Mouse (Mus musculus): ENCODE measurements around the gene Arhgap24. TPM values are rescaled to one million over a fixed set of nuclear protein-coding genes. Genes with fewer than 3 reads are reported as not detected.
A peak's percentile ranks its signal among the peaks of the same experiment; 100 is the strongest.

Gene Arhgap24
- polyA plus RNA-seq, 1 experiment from 2014 or later, result 13.3 TPM

GRCm38 (mm10) chr5:102666886-102667285, 185.7 kb downstream of the Arhgap24 start:
- no peak overlapping the region for H3K4me2 ChIP-seq (ENCODE audit: low read length)
- H3K9ac ChIP-seq (ENCODE audit: low read depth, low read length), result no peak overlapping the region
- no peaks in the 10 kb centered on the region for H3K4me1 ChIP-seq (ENCODE audit: control insufficient read depth, insufficient read depth, low read length)
- H3K9me3 ChIP-seq (replicated peaks; ENCODE audit: control insufficient read depth, low read length, poor library complexity, severe bottlenecking), result no peaks in the 10 kb centered on the region
- no peaks in the 10 kb centered on the region for H3K27me3 ChIP-seq (ENCODE audit: control insufficient read depth, insufficient read depth, low read depth, low read length)
- WGBS, result 88% methylated on average over 3 of the region's 3 CpGs
- no peak overlapping the region for H3K27ac ChIP-seq (ENCODE audit: low read length)
- no peak overlapping the region for H3K4me3 ChIP-seq (ENCODE audit: low read depth, low read length)
- H3K36me3 ChIP-seq (ENCODE audit: control insufficient read depth, insufficient read depth, low read length), result no peaks in the 10 kb centered on the region
- no peak for ATAC-seq

- Histone ChIP-seq H3K4me2 (ENCODE audit: low read length) (no peak overlapping the region), H3K9ac (ENCODE audit: low read depth, low read length) (no peak overlapping the region), H3K27ac (ENCODE audit: low read length) (no peak overlapping the region), H3K27me3 (ENCODE audit: control insufficient read depth, insufficient read depth, low read depth, low read length) (no peaks in the 10 kb centered on the region), H3K36me3 (ENCODE audit: control insufficient read depth, insufficient read depth, low read length) (no peaks in the 10 kb centered on the region), H3K9me3 (replicated peaks; ENCODE audit: control insufficient read depth, low read length, poor library complexity, severe bottlenecking) (no peaks in the 10 kb centered on the region), H3K4me1 (ENCODE audit: control insufficient read depth, insufficient read depth, low read length) (no peaks in the 10 kb centered on the region), H3K4me3 (ENCODE audit: low read depth, low read length) (no peak overlapping the region)
- WGBS, result 93% methylated on average over 9 of the region's 9 CpGs
- no peak for ATAC-seq
Observed at GRCm38 (mm10) chr5:102667754-102668575, 186.8 kb downstream of the Arhgap24 start.

- no peak overlapping the region for H3K4me2 ChIP-seq (ENCODE audit: low read length)
- H3K4me3 ChIP-seq (ENCODE audit: low read depth, low read length), result no peak overlapping the region
- H3K27me3 ChIP-seq (ENCODE audit: control insufficient read depth, insufficient read depth, low read depth, low read length), result no peaks in the 10 kb centered on the region
- no peaks in the 10 kb centered on the region for H3K36me3 ChIP-seq (ENCODE audit: control insufficient read depth, insufficient read depth, low read length)
- 80% methylated on average over 4 of the region's 4 CpGs for WGBS
- no peak overlapping the region for H3K9ac ChIP-seq (ENCODE audit: low read depth, low read length)
- H3K4me1 ChIP-seq (ENCODE audit: control insufficient read depth, insufficient read depth, low read length), result no peaks in the 10 kb centered on the region
- no peak for ATAC-seq
- no peaks in the 10 kb centered on the region for H3K9me3 ChIP-seq (replicated peaks; ENCODE audit: control insufficient read depth, low read length, poor library complexity, severe bottlenecking)
- no peak overlapping the region for H3K27ac ChIP-seq (ENCODE audit: low read length)
Observed at GRCm38 (mm10) chr5:102670206-102670605, 189.0 kb downstream of the Arhgap24 start.

- Histone ChIP-seq H3K27ac (ENCODE audit: low read length) (no peak overlapping the region), H3K36me3 (ENCODE audit: control insufficient read depth, insufficient read depth, low read length) (no peaks in the 10 kb centered on the region), H3K4me3 (ENCODE audit: low read depth, low read length) (no peak overlapping the region), H3K4me1 (ENCODE audit: control insufficient read depth, insufficient read depth, low read length) (no peaks in the 10 kb centered on the region), H3K9me3 (replicated peaks; ENCODE audit: control insufficient read depth, low read length, poor library complexity, severe bottlenecking) (no peaks in the 10 kb centered on the region), H3K4me2 (ENCODE audit: low read length) (no peak overlapping the region), H3K27me3 (ENCODE audit: control insufficient read depth, insufficient read depth, low read depth, low read length) (no peaks in the 10 kb centered on the region), H3K9ac (ENCODE audit: low read depth, low read length) (no peak overlapping the region)
- ATAC-seq, result no peak
- 76% methylated on average over 5 of the region's 5 CpGs for whole genome bisulfite sequencing
Observed at GRCm38 (mm10) chr5:102670731-102671345, 189.6 kb downstream of the Arhgap24 start.

DNA sequence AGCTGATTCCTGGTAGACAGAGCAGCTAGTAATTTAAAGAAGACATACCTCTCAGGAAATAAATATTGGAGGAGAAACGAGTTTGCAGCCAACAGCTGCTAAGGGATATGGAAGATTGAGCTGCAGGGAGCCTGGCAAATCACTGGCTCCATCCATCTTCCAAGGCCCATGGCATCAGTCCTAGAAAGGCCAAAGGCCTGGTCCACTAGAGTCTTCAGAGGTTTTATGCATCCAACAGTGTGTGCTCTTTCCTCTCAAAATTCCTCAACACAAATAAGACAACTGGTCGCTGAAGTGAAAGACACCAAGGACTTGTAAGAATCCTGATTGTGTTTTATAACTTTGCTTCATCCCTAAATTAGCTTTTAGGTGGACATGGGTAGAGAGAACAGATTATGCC, 194.1 kb downstream of the Arhgap24 start:
- Histone ChIP-seq H3K4me1 (ENCODE audit: control insufficient read depth, insufficient read depth, low read length) (no peaks in the 10 kb centered on the region), H3K9ac (ENCODE audit: low read depth, low read length) (no peak overlapping the region), H3K4me3 (ENCODE audit: low read depth, low read length) (no peak overlapping the region), H3K9me3 (replicated peaks; ENCODE audit: control insufficient read depth, low read length, poor library complexity, severe bottlenecking) (no peaks in the 10 kb centered on the region), H3K27me3 (ENCODE audit: control insufficient read depth, insufficient read depth, low read depth, low read length) (no peaks in the 10 kb centered on the region), H3K4me2 (ENCODE audit: low read length) (no peak overlapping the region), H3K27ac (ENCODE audit: low read length) (no peak overlapping the region), H3K36me3 (ENCODE audit: control insufficient read depth, insufficient read depth, low read length) (no peaks in the 10 kb centered on the region)
- 74% methylated on average over 2 of the region's 2 CpGs for WGBS
- ATAC-seq, result no peak

DNA sequence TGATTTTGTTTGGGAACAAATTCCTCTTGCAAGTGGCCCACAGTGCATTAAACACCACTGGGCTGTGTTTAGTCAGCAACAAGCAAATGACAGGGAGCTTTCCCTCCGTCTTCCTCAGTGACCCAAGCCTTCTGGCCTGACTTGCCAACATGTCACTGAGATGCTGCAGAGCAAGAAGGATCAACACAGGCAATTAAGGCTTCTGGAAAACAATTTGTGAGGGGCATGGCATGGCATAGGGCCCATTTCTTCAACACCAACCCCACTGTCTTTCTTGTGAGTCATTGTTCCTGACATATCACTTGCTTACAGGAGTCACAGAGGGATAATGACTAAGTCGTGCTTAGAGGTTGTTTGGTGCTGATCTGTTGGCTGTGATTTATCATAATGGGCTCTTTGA, 196.0 kb downstream of the Arhgap24 start:
- Histone ChIP-seq H3K9me3 (replicated peaks; ENCODE audit: control insufficient read depth, low read length, poor library complexity, severe bottlenecking) (no peaks in the 10 kb centered on the region), H3K27me3 (ENCODE audit: control insufficient read depth, insufficient read depth, low read depth, low read length) (no peaks in the 10 kb centered on the region), H3K4me2 (ENCODE audit: low read length) (no peak overlapping the region), H3K9ac (ENCODE audit: low read depth, low read length) (no peak overlapping the region), H3K4me3 (ENCODE audit: low read depth, low read length) (no peak overlapping the region), H3K27ac (ENCODE audit: low read length) (no peak overlapping the region), H3K4me1 (ENCODE audit: control insufficient read depth, insufficient read depth, low read length) (no peaks in the 10 kb centered on the region), H3K36me3 (ENCODE audit: control insufficient read depth, insufficient read depth, low read length) (no peaks in the 10 kb centered on the region)
- no peak for ATAC-seq
- 47% methylated on average over 2 of the region's 2 CpGs for WGBS

DNA sequence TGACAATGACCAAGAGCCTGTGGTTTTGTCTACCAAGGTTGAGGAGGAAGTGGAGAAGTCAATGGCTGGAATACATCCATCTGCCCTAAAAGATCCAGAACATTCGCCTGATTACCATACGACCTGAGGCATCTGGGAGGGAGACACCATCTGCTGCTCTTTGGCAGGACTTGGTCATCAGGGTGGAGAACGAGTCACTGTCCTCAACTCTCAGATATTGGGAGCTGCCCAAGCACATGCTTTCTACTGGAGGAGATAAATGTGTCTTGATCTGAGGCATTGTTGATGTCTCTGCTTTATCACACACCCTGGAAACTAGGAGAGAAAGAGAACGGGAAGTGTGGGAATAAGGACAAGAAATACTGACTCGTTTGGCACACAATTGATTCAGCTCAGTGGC, 206.5 kb downstream of the Arhgap24 start:
- H3K27ac ChIP-seq (ENCODE audit: low read length), result no peak overlapping the region
- H3K4me1 ChIP-seq (ENCODE audit: control insufficient read depth, insufficient read depth, low read length), result no peaks in the 10 kb centered on the region
- no peak overlapping the region for H3K9ac ChIP-seq (ENCODE audit: low read depth, low read length)
- H3K36me3 ChIP-seq (ENCODE audit: control insufficient read depth, insufficient read depth, low read length), result no peaks in the 10 kb centered on the region
- H3K9me3 ChIP-seq (replicated peaks; ENCODE audit: control insufficient read depth, low read length, poor library complexity, severe bottlenecking), result no peaks in the 10 kb centered on the region
- H3K4me3 ChIP-seq (ENCODE audit: low read depth, low read length), result no peak overlapping the region
- H3K4me2 ChIP-seq (ENCODE audit: low read length), result no peak overlapping the region
- no peak for ATAC-seq
- no peaks in the 10 kb centered on the region for H3K27me3 ChIP-seq (ENCODE audit: control insufficient read depth, insufficient read depth, low read depth, low read length)
- 84% methylated on average over 5 of the region's 5 CpGs for WGBS

DNA sequence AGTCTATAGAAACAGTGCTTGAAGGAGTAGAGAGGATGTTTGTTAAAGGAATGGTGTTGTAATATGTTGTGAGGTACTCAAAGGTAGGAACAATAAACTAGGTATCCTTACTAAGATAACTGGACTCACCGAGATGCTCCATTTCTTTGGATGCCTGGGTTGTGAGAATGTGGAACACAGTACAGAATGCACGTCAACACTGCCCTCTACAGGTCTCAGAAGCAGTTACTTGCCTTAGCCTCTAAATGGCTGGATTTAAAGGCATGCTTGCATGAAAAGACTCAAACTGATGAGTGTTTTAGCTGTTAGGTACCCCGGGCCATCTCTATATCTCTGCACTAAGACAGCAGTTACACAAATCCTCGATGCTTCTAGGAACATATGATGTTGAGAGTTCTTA, 211.3 kb downstream of the Arhgap24 start:
- Histone ChIP-seq H3K4me2 (ENCODE audit: low read length) (no peak overlapping the region), H3K4me1 (ENCODE audit: control insufficient read depth, insufficient read depth, low read length) (no peaks in the 10 kb centered on the region), H3K4me3 (ENCODE audit: low read depth, low read length) (no peak overlapping the region), H3K27me3 (ENCODE audit: control insufficient read depth, insufficient read depth, low read depth, low read length) (no peaks in the 10 kb centered on the region), H3K27ac (ENCODE audit: low read length) (no peak overlapping the region), H3K9ac (ENCODE audit: low read depth, low read length) (no peak overlapping the region), H3K9me3 (replicated peaks; ENCODE audit: control insufficient read depth, low read length, poor library complexity, severe bottlenecking) (no peaks in the 10 kb centered on the region), H3K36me3 (ENCODE audit: control insufficient read depth, insufficient read depth, low read length) (no peaks in the 10 kb centered on the region)
- ATAC-seq, result peak; percentile 89
- WGBS, result 15% methylated on average over 4 of the region's 4 CpGs

- no peak for ATAC-seq
- Histone ChIP-seq H3K4me3 (ENCODE audit: low read depth, low read length) (no peak overlapping the region), H3K27ac (ENCODE audit: low read length) (no peak overlapping the region), H3K9me3 (replicated peaks; ENCODE audit: control insufficient read depth, low read length, poor library complexity, severe bottlenecking) (no peaks in the 10 kb centered on the region), H3K27me3 (ENCODE audit: control insufficient read depth, insufficient read depth, low read depth, low read length) (no peaks in the 10 kb centered on the region), H3K4me1 (ENCODE audit: control insufficient read depth, insufficient read depth, low read length) (no peaks in the 10 kb centered on the region), H3K9ac (ENCODE audit: low read depth, low read length) (no peak overlapping the region), H3K36me3 (ENCODE audit: control insufficient read depth, insufficient read depth, low read length) (no peaks in the 10 kb centered on the region), H3K4me2 (ENCODE audit: low read length) (no peak overlapping the region)
- WGBS, result 86% methylated on average over 2 of the region's 2 CpGs
Observed at GRCm38 (mm10) chr5:102693192-102693591, 212.0 kb downstream of the Arhgap24 start.
